Mouse (Mus musculus): ENCODE data around the gene Scg5.

Scg5 gene

DNA sequence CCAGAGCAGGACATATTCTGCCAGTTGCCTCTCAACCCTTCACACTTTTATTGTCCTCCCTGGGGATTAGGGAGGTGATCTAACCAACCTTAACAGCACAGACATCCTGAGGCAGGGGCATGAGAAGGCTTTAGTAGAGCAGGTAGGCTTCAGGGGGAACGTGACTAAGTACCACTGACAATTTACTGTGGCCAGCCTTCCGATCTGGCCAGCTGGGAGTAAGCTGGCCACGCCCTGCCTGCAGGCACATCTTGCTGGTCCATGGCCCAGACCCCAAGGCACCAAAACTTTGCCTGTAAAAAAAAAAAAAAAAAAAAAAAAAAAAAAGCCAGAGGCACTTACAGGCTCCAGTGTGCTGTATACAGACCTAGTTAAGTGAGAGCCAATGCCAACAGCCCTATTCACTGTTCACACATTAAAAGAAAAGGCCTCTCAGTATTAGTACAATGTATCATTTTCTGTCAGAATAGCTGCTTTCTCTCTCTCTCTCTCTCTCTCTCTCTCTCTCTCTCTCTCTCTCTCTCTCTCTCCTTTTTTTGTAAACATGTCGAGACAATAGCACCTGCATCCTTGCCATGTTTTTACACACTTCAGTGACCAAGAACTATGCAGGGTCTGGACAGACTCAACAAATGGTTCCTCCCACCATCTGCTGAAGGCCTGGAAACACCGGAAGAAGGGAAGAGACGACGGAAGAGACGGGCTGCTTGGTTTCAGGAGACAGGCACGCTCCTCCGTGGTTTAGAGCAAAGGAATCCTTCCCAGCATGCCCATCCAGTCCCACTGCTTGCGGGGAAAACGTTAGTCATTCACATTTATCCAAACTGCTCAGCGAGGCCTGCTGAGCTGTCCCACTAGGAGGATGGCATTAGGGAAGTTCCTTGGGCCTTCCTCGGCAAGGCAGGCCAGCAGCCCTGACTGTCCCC, 11.0 kb downstream of the Scg5 start:
- H3K36me3 ChIP-seq (ENCODE audit: insufficient read depth, low read length): no peaks in the 10 kb centered on the region
- TF ChIP-seq POU5F1 (IDR thresholded peaks at IDR 0.05; ENCODE audit: borderline replicate concordance, low read length) (no peak), CTCF (conservative IDR thresholded peaks at IDR 0.05; ENCODE audit: low read length) (no peak), NANOG (IDR thresholded peaks at IDR 0.05; ENCODE audit: borderline replicate concordance, low read length) (no peak)
- peaks cover 29% of the 10 kb centered on the region for H3K9me3 ChIP-seq (ENCODE audit: low read length)
- no peak overlapping the region for H3K4me3 ChIP-seq (replicated peaks; ENCODE audit: low read length)
- no peaks in the 10 kb centered on the region for H3K4me1 ChIP-seq (replicated peaks; ENCODE audit: low read depth, low read length)
- H3K27me3 ChIP-seq (ENCODE audit: insufficient read depth, low read length): no peaks in the 10 kb centered on the region

DNA sequence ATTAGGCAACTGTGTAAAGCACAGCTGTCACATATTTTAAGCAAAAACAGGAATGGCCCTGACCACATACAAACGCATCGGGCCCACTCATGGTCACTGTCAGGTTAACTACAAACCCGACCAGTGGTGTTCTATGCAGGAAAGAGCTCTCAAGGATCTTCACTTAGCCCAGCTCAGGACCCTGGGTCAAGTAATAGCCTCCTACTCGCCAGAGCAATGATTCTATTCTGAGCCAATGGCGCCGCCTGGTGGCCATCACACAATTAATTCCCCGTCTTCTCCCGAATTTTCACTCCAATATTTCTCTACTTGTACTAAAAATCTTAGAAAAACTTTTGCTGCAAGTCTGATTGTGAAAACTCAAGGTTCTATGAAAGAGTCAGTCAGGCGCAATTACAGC, 21.3 kb downstream of the Scg5 start:
- peaks cover 12% of the 10 kb centered on the region for H3K4me1 ChIP-seq (replicated peaks; ENCODE audit: low read depth, low read length)
- H3K4me3 ChIP-seq (replicated peaks; ENCODE audit: low read length): no peak overlapping the region
- TF ChIP-seq NANOG (IDR thresholded peaks at IDR 0.05; ENCODE audit: borderline replicate concordance, low read length): no peak
- no peak for TF ChIP-seq POU5F1 (IDR thresholded peaks at IDR 0.05; ENCODE audit: borderline replicate concordance, low read length)
- peak; percentile 62 for TF ChIP-seq CTCF (conservative IDR thresholded peaks at IDR 0.05; ENCODE audit: low read length)
- H3K27me3 ChIP-seq (ENCODE audit: insufficient read depth, low read length): peaks cover 13% of the 10 kb centered on the region
- no peaks in the 10 kb centered on the region for H3K36me3 ChIP-seq (ENCODE audit: insufficient read depth, low read length)
- H3K9me3 ChIP-seq (ENCODE audit: low read length): peaks cover 18% of the 10 kb centered on the region

DNA sequence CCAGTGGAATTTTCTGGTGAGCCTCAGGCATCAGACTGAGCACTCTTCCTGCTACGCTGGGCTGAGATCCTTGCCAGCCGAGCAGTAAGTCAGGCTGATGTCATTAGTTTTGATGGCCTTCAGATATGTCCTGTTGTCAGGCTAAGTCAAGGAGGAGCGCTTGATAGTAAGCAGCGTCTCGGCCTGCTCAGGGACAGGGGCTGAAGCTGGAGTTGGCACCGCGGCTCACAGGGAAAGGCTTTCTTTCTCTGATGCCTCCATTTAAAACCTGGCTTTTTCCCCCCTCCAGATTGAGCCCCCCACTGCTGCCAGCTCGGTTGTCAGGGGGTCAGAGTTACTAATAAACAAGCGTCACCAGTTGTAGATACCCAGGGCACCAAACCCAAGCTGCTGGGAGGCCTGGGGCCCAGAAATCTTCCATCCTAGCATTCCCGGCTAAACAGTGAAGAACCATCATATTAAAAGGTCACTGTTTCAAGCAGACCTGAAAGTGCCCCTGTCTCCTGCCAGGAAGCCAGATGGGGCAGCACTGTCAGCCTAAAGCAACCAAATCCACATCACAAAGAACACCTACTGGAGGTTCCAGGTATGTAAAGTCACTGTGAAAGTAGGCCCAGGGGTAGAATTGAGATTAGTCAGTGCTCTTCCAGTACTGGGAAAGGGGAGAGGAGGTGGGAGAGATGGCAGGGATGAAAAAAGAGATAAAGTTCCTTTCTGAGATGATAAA, 21.9 kb downstream of the Scg5 start:
- Histone ChIP-seq H3K4me3 (replicated peaks; ENCODE audit: low read length) (no peak overlapping the region), H3K27me3 (ENCODE audit: insufficient read depth, low read length) (peaks cover 13% of the 10 kb centered on the region), H3K36me3 (ENCODE audit: insufficient read depth, low read length) (no peaks in the 10 kb centered on the region), H3K4me1 (replicated peaks; ENCODE audit: low read depth, low read length) (peaks cover 12% of the 10 kb centered on the region), H3K9me3 (ENCODE audit: low read length) (peaks cover 18% of the 10 kb centered on the region)
- no peak for TF ChIP-seq CTCF (conservative IDR thresholded peaks at IDR 0.05; ENCODE audit: low read length)
- TF ChIP-seq POU5F1 (IDR thresholded peaks at IDR 0.05; ENCODE audit: borderline replicate concordance, low read length): no peak
- TF ChIP-seq NANOG (IDR thresholded peaks at IDR 0.05; ENCODE audit: borderline replicate concordance, low read length): no peak

DNA sequence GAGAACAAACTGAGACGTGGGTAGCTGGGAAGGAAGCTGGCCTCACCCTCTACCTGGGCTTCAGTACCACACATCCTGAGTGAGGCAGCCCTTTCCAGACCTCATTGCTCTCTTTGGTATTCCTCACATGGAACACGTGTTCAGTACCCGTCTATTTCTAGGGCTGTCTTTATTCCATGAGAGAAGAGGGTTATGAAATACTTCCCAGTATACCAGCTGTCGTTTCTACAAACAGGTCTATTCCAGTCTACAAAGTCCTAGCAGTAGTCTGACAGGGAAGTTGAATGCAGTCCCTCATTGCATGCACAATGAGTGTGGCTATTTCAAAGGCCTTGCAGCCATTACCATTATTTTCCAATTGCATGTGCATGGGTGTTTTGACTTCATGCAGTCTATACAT, 23.2 kb downstream of the Scg5 start:
- Histone ChIP-seq H3K4me1 (replicated peaks; ENCODE audit: low read depth, low read length) (peaks cover 12% of the 10 kb centered on the region), H3K4me3 (replicated peaks; ENCODE audit: low read length) (no peak overlapping the region), H3K27me3 (ENCODE audit: insufficient read depth, low read length) (peaks cover 13% of the 10 kb centered on the region), H3K9me3 (ENCODE audit: low read length) (peaks cover 15% of the 10 kb centered on the region), H3K36me3 (ENCODE audit: insufficient read depth, low read length) (no peaks in the 10 kb centered on the region)
- TF ChIP-seq NANOG (IDR thresholded peaks at IDR 0.05; ENCODE audit: borderline replicate concordance, low read length): no peak
- TF ChIP-seq POU5F1 (IDR thresholded peaks at IDR 0.05; ENCODE audit: borderline replicate concordance, low read length): no peak
- TF ChIP-seq CTCF (conservative IDR thresholded peaks at IDR 0.05; ENCODE audit: low read length): no peak

DNA sequence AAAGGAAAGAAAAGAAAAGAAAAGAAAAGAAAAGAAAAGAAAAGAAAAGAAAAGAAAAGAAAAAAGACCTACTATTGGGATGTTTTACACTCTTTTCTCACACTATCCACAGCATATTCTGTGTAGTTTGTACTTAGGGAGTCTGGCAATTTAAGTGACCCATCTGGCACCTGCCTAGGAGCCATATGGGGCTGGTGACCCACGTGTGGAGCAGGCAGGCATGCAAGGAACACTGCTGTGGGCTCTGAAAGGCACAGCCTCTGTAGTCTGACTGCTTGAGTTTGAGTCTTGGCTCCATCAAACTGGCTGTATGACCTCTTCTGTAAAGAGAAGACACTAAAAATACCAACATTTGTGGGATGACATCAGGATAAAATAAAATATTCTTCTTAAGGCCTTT, 25.2 kb downstream of the Scg5 start:
- Histone ChIP-seq H3K9me3 (ENCODE audit: low read length) (peaks cover 6% of the 10 kb centered on the region), H3K27me3 (ENCODE audit: insufficient read depth, low read length) (peaks cover 13% of the 10 kb centered on the region), H3K4me3 (replicated peaks; ENCODE audit: low read length) (no peak overlapping the region), H3K36me3 (ENCODE audit: insufficient read depth, low read length) (no peaks in the 10 kb centered on the region), H3K4me1 (replicated peaks; ENCODE audit: low read depth, low read length) (peaks cover 12% of the 10 kb centered on the region)
- TF ChIP-seq POU5F1 (IDR thresholded peaks at IDR 0.05; ENCODE audit: borderline replicate concordance, low read length) (no peak), CTCF (conservative IDR thresholded peaks at IDR 0.05; ENCODE audit: low read length) (no peak), NANOG (IDR thresholded peaks at IDR 0.05; ENCODE audit: borderline replicate concordance, low read length) (no peak)

- TF ChIP-seq CTCF (conservative IDR thresholded peaks at IDR 0.05; ENCODE audit: low read length): no peak
- no peak for TF ChIP-seq NANOG (IDR thresholded peaks at IDR 0.05; ENCODE audit: borderline replicate concordance, low read length)
- Histone ChIP-seq H3K4me3 (replicated peaks; ENCODE audit: low read length) (no peak overlapping the region), H3K27me3 (ENCODE audit: insufficient read depth, low read length) (peaks cover 13% of the 10 kb centered on the region), H3K9me3 (ENCODE audit: low read length) (peaks cover 10% of the 10 kb centered on the region), H3K4me1 (replicated peaks; ENCODE audit: low read depth, low read length) (no peaks in the 10 kb centered on the region), H3K36me3 (ENCODE audit: insufficient read depth, low read length) (no peaks in the 10 kb centered on the region)
Measured at GRCm38 (mm10) chr2:113800846-113801245, 28.1 kb downstream of the Scg5 start.

DNA sequence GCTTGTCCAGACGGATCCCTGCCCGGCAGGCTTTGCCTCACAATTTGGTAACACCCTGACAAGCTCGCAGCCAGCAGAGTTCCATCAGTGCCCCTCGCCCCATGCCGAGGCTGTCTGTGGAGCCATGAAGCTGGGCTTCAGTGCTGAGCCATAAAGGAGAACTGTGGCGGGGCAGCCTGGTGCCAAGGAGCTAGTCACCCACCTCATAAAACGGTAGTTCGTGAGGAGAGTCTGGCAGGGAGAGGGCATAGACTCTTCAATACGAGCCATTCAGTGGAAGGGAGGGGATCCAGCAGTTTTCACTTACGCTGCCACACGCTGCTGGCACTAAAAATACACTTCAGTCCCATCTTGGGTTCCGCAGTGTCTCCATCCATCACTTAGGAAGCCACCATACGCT, 30.3 kb downstream of the Scg5 start:
- Histone ChIP-seq H3K27me3 (ENCODE audit: insufficient read depth, low read length) (peaks cover 3% of the 10 kb centered on the region; the same call in 1 of the 2 replicates), H3K9me3 (ENCODE audit: low read length) (peaks cover 12% of the 10 kb centered on the region), H3K4me1 (replicated peaks; ENCODE audit: low read depth, low read length) (no peaks in the 10 kb centered on the region), H3K4me3 (replicated peaks; ENCODE audit: low read length) (no peak overlapping the region), H3K36me3 (ENCODE audit: insufficient read depth, low read length) (no peaks in the 10 kb centered on the region)
- TF ChIP-seq POU5F1 (IDR thresholded peaks at IDR 0.05; ENCODE audit: borderline replicate concordance, low read length) (no peak), NANOG (IDR thresholded peaks at IDR 0.05; ENCODE audit: borderline replicate concordance, low read length) (no peak), CTCF (conservative IDR thresholded peaks at IDR 0.05; ENCODE audit: low read length) (no peak)

DNA sequence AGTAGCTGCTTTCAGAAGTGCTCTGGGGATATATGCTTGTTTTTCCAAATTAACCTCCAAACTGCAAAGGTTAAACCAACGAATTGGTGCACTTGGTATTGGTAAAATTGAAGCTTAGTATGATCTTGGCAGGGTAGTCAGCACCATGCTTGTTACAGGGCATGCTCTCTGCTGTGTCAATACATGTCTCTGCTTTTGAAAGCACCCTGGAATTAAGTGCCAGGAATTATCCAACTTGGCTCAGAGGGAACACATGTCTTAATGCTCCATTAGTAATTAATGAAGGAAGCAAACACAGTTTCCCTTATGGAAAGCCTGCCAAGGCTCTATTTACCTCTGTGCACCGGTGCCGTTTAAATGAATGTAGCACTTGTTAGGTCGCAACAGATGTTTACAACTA, 33.7 kb downstream of the Scg5 start:
- no peaks in the 10 kb centered on the region for H3K36me3 ChIP-seq (ENCODE audit: insufficient read depth, low read length)
- TF ChIP-seq POU5F1 (IDR thresholded peaks at IDR 0.05; ENCODE audit: borderline replicate concordance, low read length) (no peak), CTCF (conservative IDR thresholded peaks at IDR 0.05; ENCODE audit: low read length) (no peak), NANOG (IDR thresholded peaks at IDR 0.05; ENCODE audit: borderline replicate concordance, low read length) (no peak)
- peaks cover 12% of the 10 kb centered on the region for H3K9me3 ChIP-seq (ENCODE audit: low read length)
- no peaks in the 10 kb centered on the region for H3K4me1 ChIP-seq (replicated peaks; ENCODE audit: low read depth, low read length)
- H3K4me3 ChIP-seq (replicated peaks; ENCODE audit: low read length): no peak overlapping the region
- peaks cover 3% of the 10 kb centered on the region; the same call in 1 of the 2 replicates for H3K27me3 ChIP-seq (ENCODE audit: insufficient read depth, low read length)
